Mouse (Mus musculus) G1E (cell line): ENCODE measurements around the gene Mup20. TPM values are rescaled to one million over a fixed set of nuclear protein-coding genes. Genes with fewer than 3 reads are reported as not detected.
"Not testable (repeated sequence)": the region's sequence is repeated elsewhere in the genome, so short reads cannot be mapped to it uniquely, and the experiment has no call there.

ENCODE experiments used
- ATAC-seq: 2 replicates; pipeline ENCODE4 v1.8.0; 2016; ENCODE audit warnings: mild to moderate bottlenecking; ENCODE audit not compliant: insufficient number of reproducible peaks, poor library complexity, low FRiP score, severe bottlenecking; ENCODE audit errors: extremely low read depth
- DNase-seq: peaks from one replicate; pipeline ENCODE4 v3.0.0; 2012; ENCODE audit warnings: low spot score
- H3K27me3 ChIP-seq: 2 replicates; pipeline ENCODE4 v1.6.1; 2012; ENCODE audit warnings: mild to moderate bottlenecking, low read length, inconsistent platforms; ENCODE audit not compliant: insufficient read depth
- H3K36me3 ChIP-seq: replicated peaks from 2 replicates; pipeline ENCODE3; 2012; ENCODE audit warnings: mild to moderate bottlenecking, inconsistent platforms
- H3K4me1 ChIP-seq: 2 replicates; pipeline ENCODE4 v1.6.1; 2012; ENCODE audit warnings: low read depth, low read length, inconsistent platforms, mixed read lengths; ENCODE audit not compliant: insufficient read depth
- H3K4me3 ChIP-seq: 2 replicates; pipeline ENCODE4 v1.5.1; 2012; ENCODE audit warnings: low read depth, mild to moderate bottlenecking, inconsistent platforms, low read length, moderate library complexity, mixed read lengths
- H3K9me3 ChIP-seq: replicated peaks from 2 replicates; pipeline ENCODE4 v1.6.1; 2012; ENCODE audit warnings: inconsistent platforms
- CTCF ChIP-seq: IDR thresholded peaks from 2 replicates; pipeline ENCODE4 v1.5.1; 2012; ENCODE audit warnings: low read depth, low read length, inconsistent platforms, mixed read lengths
- GATA1 ChIP-seq: IDR thresholded peaks from 2 replicates; pipeline ENCODE4 v1.6.1; 2012; ENCODE audit warnings: borderline replicate concordance, low read length, inconsistent platforms, mixed read lengths
- GATA2 ChIP-seq: IDR thresholded peaks from 2 replicates; pipeline ENCODE4 v1.6.1; 2012; ENCODE audit warnings: low read depth, low read length, inconsistent platforms, borderline replicate concordance
- POLR2AphosphoS5 ChIP-seq: IDR thresholded peaks from 2 replicates; pipeline ENCODE4 v1.6.1; 2012; ENCODE audit warnings: low read depth, low read length, inconsistent platforms; ENCODE audit not compliant: insufficient replicate concordance
- TAL1 ChIP-seq: conservative IDR thresholded peaks from 2 replicates; pipeline ENCODE4 v1.6.1; 2012; ENCODE audit warnings: low read depth, low read length, inconsistent platforms, mixed read lengths
- polyA plus RNA-seq: library from polyadenylated mRNA; stranded (reverse); fragments of >175 nt; gene quantifications from 2 replicates; pipeline ENCODE4 v1.2.3, GENCODE M21; 2012
- total RNA-seq, 2 experiments: library from RNA; stranded (forward) in 1 of 2; stranded (reverse) in 1 of 2; fragments of 200-1000 nt in 1 of 2; fragments of >200 nt in 1 of 2; fragmentation: Nextera tagmentation in 1 of 2; gene quantifications; 2 replicates each; pipeline ENCODE4 v1.2.3; 2014 to 2017

Mup20 gene
- total RNA-seq (2014; fragmentation: Nextera tagmentation) (not detected in 2 replicates), total RNA-seq (2017) (not detected in 2 replicates), polyA plus RNA-seq (not detected in 2 replicates)

DNA sequence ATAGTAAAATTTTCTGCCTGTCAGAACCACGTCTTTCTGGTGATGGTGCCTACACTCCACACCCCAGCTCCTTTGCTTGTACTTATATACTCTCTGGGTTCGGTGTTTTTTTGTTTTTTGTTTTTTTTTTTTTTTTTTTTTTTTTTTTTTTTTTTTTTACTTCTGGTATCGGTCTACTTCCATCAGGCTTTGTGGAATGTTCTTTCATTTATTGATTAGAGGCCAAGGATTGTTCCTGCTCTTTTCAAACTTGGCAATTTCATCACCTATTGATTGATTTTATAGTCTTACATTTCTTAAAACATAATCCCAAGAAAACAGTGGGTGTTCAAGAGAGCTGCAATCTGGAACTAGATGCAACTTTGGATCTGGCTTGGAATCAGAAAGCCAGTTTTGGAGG, at the start of gene Mup20:
Mup20 (minus strand) TSS at position 101 of the 400 bp plus-strand sequence.
- H3K4me3 ChIP-seq, H3K4me1 ChIP-seq, H3K36me3 ChIP-seq, H3K27me3 ChIP-seq, H3K9me3 ChIP-seq, ATAC-seq, DNase-seq: not testable (repeated sequence)

DNA sequence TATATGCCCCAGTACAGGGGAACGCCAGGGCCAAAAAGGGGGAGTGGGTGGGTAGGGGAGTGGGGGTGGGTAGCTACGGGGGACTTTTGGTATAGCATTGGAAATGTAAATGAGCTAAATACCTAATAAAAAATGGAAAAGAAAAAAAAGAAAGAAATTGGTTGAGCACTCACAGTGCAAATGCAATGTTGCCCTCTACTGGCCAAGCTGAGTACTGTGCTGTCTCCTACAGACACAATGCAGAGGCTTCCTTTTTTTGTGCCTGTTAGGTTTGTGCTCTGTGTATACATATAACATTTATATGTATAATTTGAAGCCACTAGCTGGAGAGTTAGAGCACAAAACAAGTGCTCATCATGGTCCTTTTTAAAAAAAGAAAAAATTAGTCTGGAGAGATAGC, 49.4 kb upstream of the Mup20 start:
- TF ChIP-seq CTCF, result peak; percentile 29; the same call in 1 of the 2 replicates
- ATAC-seq, DNase-seq: not testable (repeated sequence)

DNA sequence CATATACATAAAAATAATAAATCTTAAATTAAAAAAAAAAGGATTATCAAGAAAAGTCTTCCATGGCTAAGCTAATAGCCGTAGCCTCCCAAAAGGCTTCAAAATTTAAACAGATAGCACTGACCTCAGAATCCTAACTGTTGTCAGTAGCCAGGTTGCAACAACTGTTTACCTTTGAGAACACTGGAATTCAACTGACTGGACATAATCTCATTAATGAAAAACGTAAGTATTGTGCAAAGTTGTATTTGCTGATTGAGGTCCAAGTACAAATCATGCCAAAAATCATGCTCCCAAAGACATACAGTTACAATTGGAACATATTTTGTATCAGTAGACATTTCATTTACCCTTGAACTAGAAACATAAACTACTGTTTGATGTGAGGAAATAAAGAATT, 34.0 kb upstream of the Mup20 start:
- Histone ChIP-seq H3K4me3 (no peak overlapping the region), H3K9me3 (no peaks in the 10 kb centered on the region; the same call in 1 of the 2 replicates), H3K4me1 (no peaks in the 10 kb centered on the region), H3K36me3 (no peaks in the 10 kb centered on the region), H3K27me3 (no peaks in the 10 kb centered on the region)
- no peak for ATAC-seq
- TF ChIP-seq POLR2AphosphoS5 (no peak), GATA2 (no peak), TAL1 (no peak), GATA1 (no peak), CTCF (no peak)
- no peak for DNase-seq

More for the DNA sequence above, 49.4 kb upstream of the Mup20 start:
- not testable (repeated sequence) for H3K9me3 ChIP-seq, H3K4me1 ChIP-seq, H3K27me3 ChIP-seq, H3K36me3 ChIP-seq, H3K4me3 ChIP-seq

DNA sequence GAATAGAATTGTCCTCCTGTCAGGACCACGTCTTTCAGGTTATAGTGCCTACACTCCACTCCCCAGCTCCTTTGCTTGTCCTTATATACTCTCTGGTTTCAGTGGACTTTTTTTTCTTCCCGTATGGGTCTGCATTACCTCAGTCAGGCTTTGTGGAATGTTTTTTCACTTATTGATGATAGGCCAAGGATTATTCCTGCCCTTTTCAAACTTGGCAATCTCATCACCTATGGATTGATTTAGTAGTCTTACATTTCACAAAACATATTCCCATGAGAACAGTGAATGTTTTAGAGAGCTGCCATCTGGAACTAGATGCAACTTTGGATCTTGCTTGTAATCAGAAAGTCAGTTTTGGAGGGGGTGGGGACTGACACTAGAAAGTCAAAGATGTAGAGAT, 33.3 kb upstream of the Mup20 start, which contains the start of gene Mup3:
Mup3 (minus strand) TSS at position 102 of the 400 bp plus-strand sequence.
- Histone ChIP-seq H3K27me3 (no peaks in the 10 kb centered on the region), H3K4me3 (no peak within 1 kb of the TSS), H3K4me1 (no peaks in the 10 kb centered on the region), H3K9me3 (no peaks in the 10 kb centered on the region; the same call in 1 of the 2 replicates), H3K36me3 (no peaks in the 10 kb centered on the region)
- DNase-seq, result no peak
- TF ChIP-seq TAL1, result no peak
- no peak for TF ChIP-seq CTCF
- no peak for TF ChIP-seq GATA1
- TF ChIP-seq POLR2AphosphoS5, result no peak
- no peak for ATAC-seq

DNA sequence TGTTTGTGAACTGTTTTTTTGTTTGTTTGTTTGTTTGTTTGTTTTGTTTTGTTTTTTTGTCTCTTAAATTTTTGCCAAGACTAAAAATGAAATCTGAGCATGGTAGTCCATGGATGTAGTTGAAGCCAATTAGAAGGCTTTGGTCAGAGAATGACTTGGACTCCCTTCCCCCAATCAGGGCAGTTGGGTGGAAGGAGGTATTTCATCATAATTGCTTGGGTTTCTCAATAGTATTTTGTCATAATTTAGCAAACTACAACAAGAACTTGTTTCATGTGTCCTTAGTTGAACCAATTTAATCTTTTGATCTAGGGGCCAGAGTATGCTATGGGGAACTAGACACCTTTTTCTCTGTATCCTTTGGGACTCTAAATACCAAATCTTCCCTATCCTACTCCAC, 28.8 kb upstream of the Mup20 start:
- DNase-seq, result no peak
- no peak for ATAC-seq
- TF ChIP-seq TAL1 (no peak), CTCF (no peak), POLR2AphosphoS5 (no peak), GATA2 (no peak), GATA1 (no peak)
- Histone ChIP-seq H3K4me1 (no peaks in the 10 kb centered on the region), H3K27me3 (no peaks in the 10 kb centered on the region), H3K9me3 (no peaks in the 10 kb centered on the region), H3K36me3 (no peaks in the 10 kb centered on the region), H3K4me3 (no peak overlapping the region)

DNA sequence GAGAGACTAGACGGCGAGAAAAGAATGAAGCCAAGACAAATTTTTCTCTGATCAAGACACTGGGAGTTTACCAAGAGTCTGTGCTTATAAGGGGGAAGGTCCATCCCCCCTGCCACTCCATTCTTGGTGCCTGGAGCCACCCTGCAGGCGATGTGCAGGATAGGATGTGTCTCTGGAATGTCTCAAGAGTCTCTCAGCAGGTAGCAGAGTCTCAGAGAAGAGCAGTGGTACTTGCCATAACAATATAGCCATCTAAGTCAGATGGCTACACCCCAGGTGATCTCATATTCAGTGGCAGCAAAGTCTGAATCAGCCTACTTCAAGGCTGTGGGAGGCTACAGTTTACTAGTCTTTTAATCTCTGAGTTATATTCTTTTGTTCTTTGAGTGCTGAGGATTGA, 21.2 kb upstream of the Mup20 start:
- no peak for TF ChIP-seq CTCF
- TF ChIP-seq GATA1, result no peak
- no peak for TF ChIP-seq GATA2
- no peak for TF ChIP-seq POLR2AphosphoS5
- TF ChIP-seq TAL1, result no peak
- H3K9me3 ChIP-seq, result peaks cover 11% of the 10 kb centered on the region
- H3K4me3 ChIP-seq, result no peak overlapping the region
- H3K4me1 ChIP-seq, result no peaks in the 10 kb centered on the region
- DNase-seq (no peak), ATAC-seq (no peak)
- H3K27me3 ChIP-seq, result no peaks in the 10 kb centered on the region
- H3K36me3 ChIP-seq, result no peaks in the 10 kb centered on the region

DNA sequence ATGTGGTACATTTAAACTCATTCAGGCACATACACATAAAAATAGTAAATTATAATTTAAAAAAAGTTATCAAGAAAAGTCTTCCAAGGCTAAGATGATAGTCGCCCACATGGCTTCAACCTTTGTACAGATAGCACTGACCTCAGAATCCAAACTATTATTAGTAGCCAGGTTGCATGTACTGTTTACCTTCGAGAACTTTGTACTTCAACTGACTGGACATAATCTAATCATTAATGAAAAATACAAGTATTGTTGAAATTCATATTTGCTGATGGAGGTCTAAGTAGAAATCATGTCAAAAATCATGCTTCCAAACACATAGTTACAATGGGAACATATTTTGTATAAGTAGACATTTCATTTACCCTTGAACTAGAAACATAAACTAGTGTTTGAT, 822 bp upstream of the Mup20 start:
- not testable (repeated sequence) for H3K27me3 ChIP-seq, DNase-seq, H3K4me1 ChIP-seq, ATAC-seq, H3K36me3 ChIP-seq, H3K4me3 ChIP-seq, H3K9me3 ChIP-seq
